Mouse (Mus musculus) large intestine, adult 2 months (tissue): ENCODE measurements around the gene A830031A19Rik. TPM values are rescaled to one million over a fixed set of nuclear protein-coding genes. Genes with fewer than 3 reads are reported as not detected.

ENCODE experiments used
- DNase-seq: peaks from one replicate; pipeline ENCODE4 v3.0.0-alpha.2; 2012; ENCODE audit warnings: low read depth, low spot score
- WGBS: fragments of 180-500 bp; shearing (Covaris S2); methylation state at CpG from one replicate; pipeline ENCODE4 v1.1.7; 2018; 5-methylcytosine and 5-hydroxymethylcytosine counted together
- polyA plus RNA-seq: library from polyadenylated mRNA; depleted of rRNA; stranded (reverse); fragments of >200 nt; gene quantifications from 2 replicates; pipeline ENCODE4 v1.2.3, GENCODE M21; 2012; rRNA removed

The A830031A19Rik gene
- polyA plus RNA-seq, 1 experiment, result not detected

GRCm38 (mm10) chr11:24018783-24019182 is 56.1 kb downstream of the A830031A19Rik start:
- WGBS, result 72% methylated on average over 2 of the region's 2 CpGs
- no peak for DNase-seq

GRCm38 (mm10) chr11:24016647-24017179 is 58.1 kb downstream of the A830031A19Rik start:
- no peak for DNase-seq
- 28% methylated on average over 2 of the region's 2 CpGs for WGBS

- DNase-seq, result no peak
- WGBS, result 83% methylated on average over 3 of the region's 3 CpGs
These were observed 58.8 kb downstream of the A830031A19Rik start for GRCm38 (mm10) chr11:24016049-24016448.

GRCm38 (mm10) chr11:24014642-24015041 is 60.2 kb downstream of the A830031A19Rik start:
- WGBS, result 77% methylated on average over 5 of the region's 5 CpGs
- no peak for DNase-seq

GRCm38 (mm10) chr11:24012301-24012700 is 62.6 kb downstream of the A830031A19Rik start:
- WGBS, result 84% methylated on average over 1 of the region's 1 CpGs
- DNase-seq, result no peak

- 84% methylated on average over 5 of the region's 5 CpGs for WGBS
- DNase-seq, result no peak
These were observed 65.9 kb downstream of the A830031A19Rik start for GRCm38 (mm10) chr11:24008976-24009375.

GRCm38 (mm10) chr11:24008244-24008643 is 66.6 kb downstream of the A830031A19Rik start:
- 40% methylated on average over 5 of the region's 5 CpGs for WGBS
- DNase-seq, result no peak

- no peak for DNase-seq
- WGBS, result 81% methylated on average over 15 of the region's 15 CpGs
These were observed 69.3 kb downstream of the A830031A19Rik start for GRCm38 (mm10) chr11:24005445-24006156.

- no peak for DNase-seq
- WGBS, result 23% methylated on average over 7 of the region's 7 CpGs
These were observed 74.2 kb downstream of the A830031A19Rik start for GRCm38 (mm10) chr11:24000675-24001074.

Other genes with a start within 250 kb of the A830031A19Rik start
- 2.5 and 3.4 TPM in 2 replicates for gene Papolg, start 179.8 kb downstream of the A830031A19Rik start, polyA plus RNA-seq
- gene Bcl11a, start 3.0 kb upstream of the A830031A19Rik start, polyA plus RNA-seq, result 2.8 and 3.8 TPM in 2 replicates